Mouse (Mus musculus) layer of hippocampus, adult 11-12 months (tissue): ENCODE measurements at regions not wholly inside any gene's neighbourhood (a gene's known extent, or its start where the extent isn't known, plus 50 kb on each side); places are given as distances from the start of the nearest gene placed in this dataset.

Source experiments
- DNase-seq: peaks from one replicate; pipeline ENCODE4 v3.0.0; 2022; ENCODE audit warnings: low spot score

GRCm38 (mm10) chr2:50832471-50832870 lies 316.4 kb downstream of the Rnd3 start:
- DNase-seq, result no peak

GRCm38 (mm10) chr2:50830056-50830720 lies 318.7 kb downstream of the Rnd3 start:
- no peak for DNase-seq

GRCm38 (mm10) chr2:50827097-50827496 lies 321.8 kb downstream of the Rnd3 start:
- no peak for DNase-seq

GRCm38 (mm10) chr2:50826537-50826936 lies 322.4 kb downstream of the Rnd3 start:
- DNase-seq, result no peak

GRCm38 (mm10) chr2:50825626-50826025 lies 323.3 kb downstream of the Rnd3 start:
- no peak for DNase-seq

GRCm38 (mm10) chr2:50824782-50825181 lies 324.1 kb downstream of the Rnd3 start:
- no peak for DNase-seq

- DNase-seq, result no peak
Observed at GRCm38 (mm10) chr2:50822738-50823137, 326.2 kb downstream of the Rnd3 start.

- DNase-seq, result no peak
Observed at GRCm38 (mm10) chr2:50819305-50819665, 329.6 kb downstream of the Rnd3 start.

GRCm38 (mm10) chr2:50818557-50819304 lies 330.2 kb downstream of the Rnd3 start:
- no peak for DNase-seq

- no peak for DNase-seq
Observed at GRCm38 (mm10) chr2:50816364-50816763, 332.5 kb downstream of the Rnd3 start.

GRCm38 (mm10) chr2:50815541-50815940 lies 333.4 kb downstream of the Rnd3 start:
- DNase-seq, result no peak

GRCm38 (mm10) chr2:50813568-50814461 lies 335.1 kb downstream of the Rnd3 start:
- DNase-seq, result no peak

- no peak for DNase-seq
Observed at GRCm38 (mm10) chr2:50812296-50812695, 336.6 kb downstream of the Rnd3 start.

- no peak for DNase-seq
Observed at GRCm38 (mm10) chr2:50810336-50811066, 338.4 kb downstream of the Rnd3 start.

- no peak for DNase-seq
Observed at GRCm38 (mm10) chr2:50809823-50810222, 339.1 kb downstream of the Rnd3 start.

- no peak for DNase-seq
Observed at GRCm38 (mm10) chr2:50807162-50807960, 341.6 kb downstream of the Rnd3 start.

- DNase-seq, result no peak
Observed at GRCm38 (mm10) chr2:50805645-50806044, 343.3 kb downstream of the Rnd3 start.

- DNase-seq, result no peak
Observed at GRCm38 (mm10) chr2:50796087-50796486, 352.8 kb downstream of the Rnd3 start.

GRCm38 (mm10) chr2:50793616-50794015 lies 355.3 kb downstream of the Rnd3 start:
- DNase-seq, result no peak

- no peak for DNase-seq
Observed at GRCm38 (mm10) chr2:50793067-50793466, 355.8 kb downstream of the Rnd3 start.

GRCm38 (mm10) chr2:50789051-50789651 lies 359.8 kb downstream of the Rnd3 start:
- DNase-seq, result no peak
